9 mouse cellular contexts compared by ENCODE assay signal in the genomic region with DNA sequence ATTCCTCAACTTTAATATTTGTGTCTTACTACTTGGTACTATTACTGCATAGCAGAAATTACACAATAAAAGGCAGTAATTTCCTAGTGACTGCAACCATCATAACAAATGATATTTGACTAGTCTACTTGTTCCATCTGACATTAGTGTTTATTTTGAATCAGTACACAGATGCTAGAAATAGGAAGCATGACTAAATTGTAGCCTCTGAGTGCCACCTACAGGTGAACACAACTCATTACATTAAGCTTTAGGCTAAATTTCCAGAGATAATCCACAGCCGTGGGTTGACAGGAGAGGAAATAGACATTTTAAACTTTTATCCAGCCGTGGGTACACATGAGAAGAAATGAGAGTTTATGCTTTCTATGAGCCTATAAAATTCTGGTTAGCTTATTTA. TPM values are rescaled to one million over a fixed set of nuclear protein-coding genes. Genes with fewer than 3 reads are reported as not detected.
DNase-seq lines count a peak whose midpoint lies in the region; ATAC-seq and TF ChIP-seq lines count a peak whose summit lies in the region.
"Had no signal": no experiment of that assay in that cellular context is flagged by ENCODE, and none has a peak within 500 bp of the region (broad histone marks: within the 10 kb centered on the region; RNA-seq: fewer than 3 reads in every experiment).

No protein-coding gene starts in this region.

- no peak for TF ChIP-seq POLR2A in liver, adult 2 months (IDR thresholded peaks at IDR 0.05; ENCODE audit: extremely low read depth, insufficient read depth, low read length)

- H3K36me3 ChIP-seq in liver, adult 2 months (ENCODE audit: control insufficient read depth, insufficient read depth, low read length), result peaks cover 9% of the 10 kb centered on the region

- peak; percentile 95 for ATAC-seq in granulocyte monocyte progenitor cell, adult 5-6 weeks (replicated peaks; ENCODE audit: poor library complexity, severe bottlenecking)

- no peaks in the 10 kb centered on the region for H3K27me3 ChIP-seq in liver, adult 2 months (ENCODE audit: control insufficient read depth, insufficient read depth, low read length)
- H3K27me3 ChIP-seq: hindbrain, embryonic 15.5 days had no signal

- H3K79me2 ChIP-seq in liver, adult 2 months (ENCODE audit: control insufficient read depth, insufficient read depth, low read length), result no peaks in the 10 kb centered on the region

- H3K4me3 ChIP-seq in liver, adult 2 months (ENCODE audit: insufficient read depth, low read depth, low read length), result no peak overlapping the region
- H3K4me3 ChIP-seq: hindbrain, embryonic 15.5 days had no signal

- H3K27ac ChIP-seq in liver, adult 2 months (replicated peaks; ENCODE audit: insufficient read depth, low read depth, low read length), result no peak overlapping the region
- H3K27ac ChIP-seq: hindbrain, embryonic 15.5 days had no signal

- 10% methylated on average over 2 of the region's 2 CpGs for WGBS in liver, adult 2 months

- peak; percentile 34 for TF ChIP-seq CTCF in liver, adult 2 months (IDR thresholded peaks at IDR 0.05; ENCODE audit: low read depth, low read length)

- no peak overlapping the region for H3K9ac ChIP-seq in liver, adult 2 months (ENCODE audit: low read depth, low read length)
- H3K9ac ChIP-seq: hindbrain, embryonic 15.5 days had no signal

- DNase-seq in adrenal gland, adult 2 months, result peak; percentile 9
- no peak for DNase-seq in adrenal gland, postnatal 25 days
- DNase-seq in liver, adult 2 months (ENCODE audit: extremely low read depth, low read depth, low spot score), result peak; percentile 43
- no peak for DNase-seq in liver
- peak; percentile 28 for DNase-seq in cerebellum, adult 11 months
- DNase-seq in lung, postnatal 14 days, result peak; percentile 36
- DNase-seq in telencephalon, adult 2 months (ENCODE audit: low read depth, low spot score), result peak; percentile 24

- no peaks in the 10 kb centered on the region for H3K4me1 ChIP-seq in liver, adult 2 months (ENCODE audit: control insufficient read depth, insufficient read depth, low read length)
- H3K4me1 ChIP-seq: hindbrain, embryonic 15.5 days had no signal

RNA-seq across cellular contexts. Expression of gene Srek1ip1, which starts 2.6 kb away (rescaled TPM):
- total RNA-seq in adrenal gland, adult 2 months (2021), result 10 to 100 TPM; 16.4 to 21.9 TPM
- 3.2 TPM in 2 replicates for polyA plus RNA-seq in adrenal gland, adult 2 months (2012; rRNA removed)
- 20.8 and 22.8 TPM in 2 replicates for total RNA-seq in adrenal gland, postnatal 25 days (2021)
- 5.2 and 6.7 TPM in 2 replicates for total RNA-seq in liver, adult 2 months (2014; rRNA removed)
- 5.1 TPM in 2 replicates for polyA plus RNA-seq in liver, adult 2 months (2012; rRNA removed)
- 31.2 and 38.9 TPM in 2 replicates for total RNA-seq in granulocyte monocyte progenitor cell, adult 5-6 weeks (2014; fragmentation: Nextera tagmentation)
- 28.2 and 32.5 TPM in 2 replicates for total RNA-seq in granulocyte monocyte progenitor cell, adult 5-6 weeks (2017)

RNA-seq across cellular contexts. Expression of gene Cwc27, which starts 27.3 kb away (rescaled TPM):
- 10 to 100 TPM; 14.2 to 14.3 TPM for total RNA-seq in adrenal gland, adult 2 months (2021)
- polyA plus RNA-seq in adrenal gland, adult 2 months (2012; rRNA removed), result 0.52 and 1.2 TPM in 2 replicates
- 15.9 and 19.6 TPM in 2 replicates for total RNA-seq in adrenal gland, postnatal 25 days (2021)
- 5.4 and 8.9 TPM in 2 replicates for total RNA-seq in liver, adult 2 months (2014; rRNA removed)
- polyA plus RNA-seq in liver, adult 2 months (2012; rRNA removed), result 1.1 and 1.4 TPM in 2 replicates
- 40.5 and 47.2 TPM in 2 replicates for total RNA-seq in granulocyte monocyte progenitor cell, adult 5-6 weeks (2014; fragmentation: Nextera tagmentation)
- total RNA-seq in granulocyte monocyte progenitor cell, adult 5-6 weeks (2017), result 52.3 and 55.7 TPM in 2 replicates

Comparison
In these comparisons a context has a peak if more than half of its experiments do, and no peak if none do; other contexts are left out.
1. DNase-seq: peak in adrenal gland, adult 2 months (single experiment), liver, adult 2 months (single experiment), cerebellum, adult 11 months (single experiment), lung, postnatal 14 days (single experiment) and telencephalon, adult 2 months (single experiment); none in adrenal gland, postnatal 25 days (single experiment) and liver (single experiment).